Mouse (Mus musculus): ENCODE data around the gene Pmfbp1. TPM values are rescaled to one million over a fixed set of nuclear protein-coding genes. Genes with fewer than 3 reads are reported as not detected.

Gene Pmfbp1
- polyA plus RNA-seq, 1 experiment from 2014 or later: not detected

GRCm38 (mm10) chr8:109468112-109468511 lies 25.7 kb upstream of the Pmfbp1 start:
- in situ Hi-C loops (cut with MboI; ENCODE audit: low pct_unique_long_range_greater_than_20kb): no loop called here
- TF ChIP-seq CTCF (IDR thresholded peaks at IDR 0.05): no peak
- POLR2A ChIA-PET: no interaction called here
- no peak for ATAC-seq
- peaks cover 23% of the 10 kb centered on the region for H3K27me3 ChIP-seq
- CTCF ChIA-PET: no interaction called here
- no peak for DNase-seq (ENCODE audit: low read depth, low spot score)

GRCm38 (mm10) chr8:109471876-109472275 lies 22.0 kb upstream of the Pmfbp1 start:
- ChIA-PET POLR2A (interaction anchor here (0.6 kb wide), 1 partner anchor 726 kb away, joined by 6 read pairs; no protein-coding TSS in a partner anchor), CTCF (no interaction called here)

GRCm38 (mm10) chr8:109472400-109472799 lies 21.4 kb upstream of the Pmfbp1 start:
- peaks cover 24% of the 10 kb centered on the region for H3K27me3 ChIP-seq
- TF ChIP-seq CTCF (IDR thresholded peaks at IDR 0.05): no peak
- ChIA-PET CTCF (no interaction called here), POLR2A (interaction anchor here (0.6 kb wide), 1 partner anchor 726 kb away, joined by 6 read pairs; no protein-coding TSS in a partner anchor)
- in situ Hi-C loops (cut with MboI; ENCODE audit: low pct_unique_long_range_greater_than_20kb): no loop called here
- DNase-seq (ENCODE audit: low read depth, low spot score) (no peak), ATAC-seq (no peak)

More at GRCm38 (mm10) chr8:109471876-109472275, 22.0 kb upstream of the Pmfbp1 start:
- peaks cover 23% of the 10 kb centered on the region for H3K27me3 ChIP-seq
- in situ Hi-C loops (cut with MboI; ENCODE audit: low pct_unique_long_range_greater_than_20kb): no loop called here
- ATAC-seq (no peak), DNase-seq (ENCODE audit: low read depth, low spot score) (no peak)
- TF ChIP-seq CTCF (IDR thresholded peaks at IDR 0.05): no peak

- in situ Hi-C loops (cut with MboI; ENCODE audit: low pct_unique_long_range_greater_than_20kb): no loop called here
- ChIA-PET POLR2A (no interaction called here), CTCF (no interaction called here)
- ATAC-seq (no peak), DNase-seq (ENCODE audit: low read depth, low spot score) (no peak)
- no peak for TF ChIP-seq CTCF (IDR thresholded peaks at IDR 0.05)
- H3K27me3 ChIP-seq: peaks cover 19% of the 10 kb centered on the region
These were observed 19.2 kb upstream of the Pmfbp1 start for GRCm38 (mm10) chr8:109474442-109475121.

GRCm38 (mm10) chr8:109475436-109475835 lies 18.4 kb upstream of the Pmfbp1 start:
- DNase-seq (ENCODE audit: low read depth, low spot score): no peak
- POLR2A ChIA-PET: no interaction called here
- in situ Hi-C loops (cut with MboI; ENCODE audit: low pct_unique_long_range_greater_than_20kb): no loop called here
- peaks cover 24% of the 10 kb centered on the region for H3K27me3 ChIP-seq
- CTCF ChIA-PET: no interaction called here
- TF ChIP-seq CTCF (IDR thresholded peaks at IDR 0.05): no peak
- ATAC-seq: no peak

- ChIA-PET CTCF (no interaction called here), POLR2A (no interaction called here)
- in situ Hi-C loops (cut with MboI; ENCODE audit: low pct_unique_long_range_greater_than_20kb): no loop called here
These were observed 15.2 kb upstream of the Pmfbp1 start for GRCm38 (mm10) chr8:109478586-109478985.

GRCm38 (mm10) chr8:109484741-109485140 lies 9.1 kb upstream of the Pmfbp1 start:
- TF ChIP-seq CTCF (IDR thresholded peaks at IDR 0.05): no peak

More at GRCm38 (mm10) chr8:109478586-109478985, 15.2 kb upstream of the Pmfbp1 start:
- H3K27me3 ChIP-seq: peaks cover 24% of the 10 kb centered on the region
- TF ChIP-seq CTCF (IDR thresholded peaks at IDR 0.05): no peak
- ATAC-seq (no peak), DNase-seq (ENCODE audit: low read depth, low spot score) (no peak)

GRCm38 (mm10) chr8:109485530-109485929 lies 8.3 kb upstream of the Pmfbp1 start:
- ATAC-seq (no peak), DNase-seq (ENCODE audit: low read depth, low spot score) (no peak)
- TF ChIP-seq CTCF (IDR thresholded peaks at IDR 0.05): no peak
- ChIA-PET POLR2A (no interaction called here), CTCF (interaction anchor here (2.4 kb wide), 1 partner anchor 11 kb away, joined by 5 read pairs; no protein-coding TSS in a partner anchor)
- peaks cover 9% of the 10 kb centered on the region for H3K27me3 ChIP-seq
- in situ Hi-C loops (cut with MboI; ENCODE audit: low pct_unique_long_range_greater_than_20kb): no loop called here

More at GRCm38 (mm10) chr8:109484741-109485140, 9.1 kb upstream of the Pmfbp1 start:
- POLR2A ChIA-PET: no interaction called here
- no peak for DNase-seq (ENCODE audit: low read depth, low spot score)
- in situ Hi-C loops (cut with MboI; ENCODE audit: low pct_unique_long_range_greater_than_20kb): no loop called here
- H3K27me3 ChIP-seq: peaks cover 14% of the 10 kb centered on the region
- no peak for ATAC-seq
- CTCF ChIA-PET: interaction anchor here (2.4 kb wide), 1 partner anchor 12 kb away, joined by 5 read pairs; no protein-coding TSS in a partner anchor

- no peak for ATAC-seq
- no peak for DNase-seq (ENCODE audit: low read depth, low spot score)
- ChIA-PET POLR2A (no interaction called here), CTCF (no interaction called here)
- H3K27me3 ChIP-seq: peaks cover 12% of the 10 kb centered on the region
- TF ChIP-seq CTCF (IDR thresholded peaks at IDR 0.05): no peak
- in situ Hi-C loops (cut with MboI; ENCODE audit: low pct_unique_long_range_greater_than_20kb): no loop called here
These were observed 1.0 kb upstream of the Pmfbp1 start for GRCm38 (mm10) chr8:109492785-109493184.

GRCm38 (mm10) chr8:109494601-109495000 lies 774 bp downstream of the Pmfbp1 start:
- H3K27me3 ChIP-seq: peaks cover 12% of the 10 kb centered on the region
- ChIA-PET POLR2A (no interaction called here), CTCF (no interaction called here)
- DNase-seq (ENCODE audit: low read depth, low spot score) (no peak), ATAC-seq (no peak)
- in situ Hi-C loops (cut with MboI; ENCODE audit: low pct_unique_long_range_greater_than_20kb): no loop called here
- TF ChIP-seq CTCF (IDR thresholded peaks at IDR 0.05): no peak

- ATAC-seq (no peak), DNase-seq (ENCODE audit: low read depth, low spot score) (no peak)
- TF ChIP-seq CTCF (IDR thresholded peaks at IDR 0.05): no peak
- ChIA-PET CTCF (interaction anchor here (1.2 kb wide), 1 partner anchor 13 kb away, joined by 5 read pairs; no protein-coding TSS in a partner anchor), POLR2A (no interaction called here)
- peaks cover 19% of the 10 kb centered on the region for H3K27me3 ChIP-seq
- in situ Hi-C loops (cut with MboI; ENCODE audit: low pct_unique_long_range_greater_than_20kb): no loop called here
These were observed 3.6 kb downstream of the Pmfbp1 start for GRCm38 (mm10) chr8:109497431-109497830.
